Mouse (Mus musculus): Measurements from ENCODE around the gene Pyy.

Pyy gene

DNA sequence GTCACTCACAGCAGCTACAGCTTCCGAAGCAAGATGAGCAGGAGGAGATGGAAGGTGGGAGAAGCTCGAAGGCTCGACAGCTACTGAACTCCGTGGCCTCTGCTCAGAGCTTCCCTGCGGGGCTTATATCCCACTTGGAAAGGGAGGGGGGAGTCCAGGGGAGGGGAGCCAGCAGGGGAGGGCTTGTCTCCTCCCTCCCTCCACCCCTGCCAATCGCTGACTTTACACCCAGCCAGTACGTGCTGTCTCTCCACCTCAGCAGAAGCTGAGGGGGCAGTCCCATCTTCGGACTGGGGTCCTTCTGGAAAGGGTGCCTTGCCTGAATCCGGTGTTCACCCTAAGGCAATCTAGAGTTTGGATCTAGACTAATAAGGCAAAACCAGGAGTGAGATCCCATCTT is at the start of gene Pyy:
Pyy (minus strand) TSS at position 101 of the 400 bp plus-strand sequence.
- DNase-seq (ENCODE audit: low spot score in 2 of 2), result no peak

DNA sequence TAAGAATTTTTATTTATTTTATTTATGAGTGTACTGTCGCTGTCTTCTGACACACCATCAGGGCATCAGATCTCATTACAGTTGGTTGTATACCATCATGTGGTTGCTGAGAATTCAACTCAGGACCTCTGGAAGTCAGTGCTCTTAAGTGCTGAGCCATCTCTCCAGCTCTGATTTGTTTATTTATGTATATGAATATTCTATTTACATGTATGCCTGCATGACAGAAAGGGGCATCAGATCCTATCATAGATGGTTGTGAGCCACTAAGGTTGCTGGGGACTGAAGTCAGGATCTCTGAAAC is 49.1 kb upstream of the Pyy start:
- DNase-seq (ENCODE audit: low spot score in 2 of 2), result no peak

DNA sequence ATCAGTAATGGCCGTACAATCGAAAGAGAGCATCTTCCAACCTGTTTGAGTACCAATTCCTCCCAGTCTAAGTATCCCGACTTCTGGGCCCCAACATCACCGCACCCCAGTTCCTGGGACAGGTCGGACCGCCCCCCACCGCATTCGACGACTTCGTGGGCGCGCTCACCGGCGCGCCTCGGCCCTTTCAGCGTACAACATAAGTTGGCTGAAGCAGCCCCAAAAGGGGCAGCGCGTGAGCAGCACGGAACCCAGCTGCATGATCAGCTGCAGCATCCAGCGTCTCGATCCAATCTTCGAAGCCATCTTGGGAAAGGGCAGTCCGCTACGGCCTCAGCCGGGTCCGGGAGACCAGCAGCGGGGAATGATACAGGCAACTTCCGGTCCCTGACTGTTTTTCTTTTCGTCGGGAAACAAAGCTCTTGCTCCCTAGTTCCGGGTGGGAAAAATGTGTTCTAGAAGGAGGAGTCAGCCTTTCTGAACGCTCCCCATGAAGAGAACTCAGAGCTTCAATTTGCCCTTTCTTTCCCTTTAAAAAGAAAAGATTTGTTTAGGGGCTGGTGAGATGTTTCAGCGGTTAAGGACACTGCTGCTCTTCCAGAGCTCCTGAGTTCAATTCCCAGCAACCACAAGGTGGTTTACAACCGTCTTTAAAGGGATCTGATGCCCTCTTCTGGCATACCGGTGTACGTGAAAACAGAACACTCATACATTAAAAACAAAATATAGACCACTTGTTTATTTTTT is 48.6 kb upstream of the Pyy start, which contains the start of gene Tmem101:
Tmem101 (minus strand) TSS at position 366 of the 747 bp plus-strand sequence.
- peak; percentile 87 to 93 for DNase-seq (ENCODE audit: low spot score in 2 of 2)

DNA sequence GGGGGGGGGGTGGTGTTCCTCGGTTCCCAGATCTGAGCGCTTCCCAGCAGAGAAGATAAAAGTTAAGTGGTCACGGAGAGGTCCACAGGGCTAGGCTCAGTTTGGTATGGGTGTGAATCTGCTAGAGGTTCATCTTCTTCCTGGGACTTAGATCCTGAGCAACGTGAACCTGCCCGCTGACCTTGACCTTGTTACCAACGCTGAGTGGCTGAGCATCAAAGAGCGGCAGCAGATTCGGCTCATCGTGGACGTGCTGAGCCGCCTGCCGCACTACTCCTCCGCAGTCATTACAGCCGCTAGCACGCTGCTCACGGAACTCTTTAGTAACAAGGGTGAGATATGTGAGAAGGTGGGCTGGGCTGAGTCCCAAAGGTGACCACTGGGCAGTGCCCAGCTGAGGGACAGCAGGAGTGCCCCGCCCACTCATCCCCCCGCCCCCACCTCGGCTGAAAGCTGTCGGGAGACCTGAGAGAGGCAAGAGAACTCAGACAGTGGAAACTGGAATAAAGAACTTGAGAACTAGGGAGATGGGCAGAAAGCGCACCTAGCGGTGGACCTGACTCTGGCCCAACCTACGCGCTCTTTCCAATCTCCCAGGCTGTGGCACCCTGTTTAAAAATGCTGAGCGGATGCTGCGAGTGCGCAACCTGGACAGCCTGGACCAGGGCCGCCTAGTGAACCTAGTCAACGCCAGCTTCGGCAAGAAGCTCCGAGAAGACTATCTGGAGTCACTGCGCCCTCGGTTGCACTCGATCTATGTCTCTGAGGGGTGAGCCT is 39.8 kb upstream of the Pyy start:
- no peak for DNase-seq (ENCODE audit: low spot score in 2 of 2)

DNA sequence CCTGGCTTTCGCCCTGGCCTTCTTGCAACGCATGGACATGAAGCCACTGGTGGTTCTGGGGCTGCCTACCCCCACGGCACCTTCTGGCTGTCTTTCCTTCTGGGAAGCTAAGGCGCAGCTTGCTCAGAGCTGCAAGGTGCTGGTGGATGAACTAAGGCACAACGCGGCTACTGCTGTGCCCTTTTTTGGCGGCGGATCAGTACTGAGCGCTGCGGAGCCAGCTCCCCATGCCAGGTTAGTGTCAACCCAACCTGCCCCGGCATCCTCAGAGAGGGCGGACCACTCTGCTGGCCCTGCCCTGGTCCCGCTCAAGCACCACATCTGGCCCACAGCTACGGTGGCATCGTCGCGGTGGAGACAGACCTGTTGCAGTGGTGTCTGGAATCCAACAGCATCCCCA is 38.9 kb upstream of the Pyy start:
- DNase-seq (ENCODE audit: low spot score in 2 of 2), result no peak

DNA sequence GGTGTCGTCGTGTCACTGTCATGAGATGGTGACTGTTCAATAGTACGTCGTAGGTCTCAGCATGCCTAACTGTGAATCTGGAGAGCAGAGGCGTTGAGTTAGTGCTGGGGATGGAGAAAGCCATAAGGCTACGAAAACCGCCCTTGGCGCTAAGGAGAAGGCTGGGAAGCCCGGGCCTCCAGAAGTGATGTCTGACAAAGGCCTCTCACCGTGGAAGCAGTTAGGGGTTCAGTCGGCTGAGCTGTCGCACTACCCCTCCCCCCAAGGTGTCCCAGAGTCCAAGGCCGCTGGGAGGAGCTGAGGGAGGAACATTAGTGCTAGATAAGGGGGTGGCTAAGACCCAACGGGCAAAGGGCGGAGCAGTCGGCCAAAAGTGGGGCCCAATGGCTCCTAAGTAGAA is 38.4 kb upstream of the Pyy start:
- DNase-seq (ENCODE audit: low spot score in 2 of 2), result no peak

DNA sequence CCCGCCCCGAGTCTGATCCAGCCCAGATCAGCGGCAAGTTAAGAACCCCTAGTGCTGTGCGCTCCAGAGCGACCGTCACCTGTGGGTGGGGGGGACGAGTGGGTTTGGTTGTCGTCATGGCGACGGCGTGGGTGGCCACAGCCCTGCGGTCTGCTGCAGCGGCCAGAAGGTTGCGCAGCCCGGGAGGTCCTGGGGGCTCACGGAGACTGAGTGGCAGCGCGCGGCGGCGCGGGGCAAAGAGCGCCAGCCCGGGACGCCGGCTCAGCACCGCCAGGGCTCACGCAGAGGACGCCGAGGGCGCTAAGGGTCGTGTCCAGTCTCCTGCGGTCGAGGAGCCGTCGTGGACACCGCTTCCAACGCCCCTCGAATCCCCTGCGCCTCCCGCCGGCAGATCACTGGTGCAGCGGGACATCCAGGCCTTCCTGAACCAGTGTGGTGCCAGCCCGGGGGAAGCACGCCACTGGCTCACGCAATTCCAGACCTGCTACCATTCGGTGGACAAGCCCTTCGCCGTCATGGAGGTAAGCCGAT is 37.9 kb upstream of the Pyy start, which contains the start of gene Nags:
Nags (plus strand) TSS at position 43 of the 531 bp plus-strand sequence.
- DNase-seq (ENCODE audit: low spot score in 2 of 2), result no peak

DNA sequence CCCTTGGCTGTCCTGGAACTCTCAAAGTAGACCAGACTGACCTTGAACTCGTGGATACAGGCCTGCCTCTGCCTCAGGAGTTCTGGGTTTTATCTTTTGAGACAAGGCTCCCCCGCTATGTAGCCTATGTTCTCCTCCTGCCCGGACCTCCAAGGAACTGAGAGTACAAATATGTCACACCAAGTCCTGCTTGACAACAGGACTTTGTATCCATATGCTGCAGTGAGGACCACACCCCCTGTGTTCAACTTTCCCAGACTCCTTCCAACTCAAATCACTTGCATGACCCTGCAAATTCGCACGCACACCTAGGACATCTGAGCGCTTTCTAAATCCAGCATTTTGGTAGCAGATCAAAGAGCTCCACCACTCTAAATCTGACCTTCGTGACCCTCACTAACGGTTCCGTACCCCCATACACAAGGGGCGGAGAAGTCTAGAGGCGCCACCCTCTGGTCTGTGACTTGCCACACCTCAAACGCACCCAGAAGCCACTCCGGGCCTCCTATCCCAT is 37.4 kb upstream of the Pyy start:
- no peak for DNase-seq (ENCODE audit: low spot score in 2 of 2)

DNA sequence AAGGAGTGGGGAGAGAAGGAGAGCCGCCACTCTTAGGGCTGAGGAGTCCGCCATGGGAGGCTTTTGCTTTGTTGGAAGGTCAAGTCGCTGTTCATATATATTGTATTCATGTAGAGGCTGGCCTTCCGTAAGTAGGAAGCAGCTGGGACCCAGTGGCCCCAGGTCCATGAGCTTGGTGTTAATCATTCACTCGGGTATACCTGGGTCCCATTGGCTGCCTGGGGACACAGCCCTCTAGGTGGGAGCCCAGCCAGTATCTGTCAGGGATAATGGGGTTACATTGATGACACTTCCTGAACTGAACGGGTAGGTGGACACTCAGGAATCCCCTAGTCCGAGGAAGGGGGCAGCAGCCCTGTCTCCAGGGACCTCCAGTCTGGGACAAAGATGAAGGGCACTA is 34.7 kb upstream of the Pyy start:
- no peak for DNase-seq (ENCODE audit: low spot score in 2 of 2)

DNA sequence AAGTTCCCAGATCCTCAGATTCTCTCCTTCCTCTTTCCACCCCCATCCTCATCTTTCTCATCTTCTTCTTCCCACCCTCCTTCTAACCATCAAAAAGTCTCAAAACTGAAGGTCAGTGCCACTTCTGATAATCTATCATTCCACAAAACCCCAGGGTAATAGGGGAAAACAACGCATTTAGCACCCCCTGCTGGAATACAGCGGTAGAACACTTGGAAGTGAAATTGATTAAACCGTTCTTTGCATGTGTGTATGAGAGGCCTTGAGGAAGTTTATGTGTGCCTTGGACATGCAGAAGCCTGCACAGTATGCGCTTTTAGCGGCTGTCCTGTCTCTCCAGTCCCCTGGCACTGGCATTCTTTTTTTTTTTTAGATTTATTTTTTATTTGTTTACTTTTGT is 32.9 kb upstream of the Pyy start:
- DNase-seq (ENCODE audit: low spot score in 2 of 2), result peak; percentile 17 to 40

DNA sequence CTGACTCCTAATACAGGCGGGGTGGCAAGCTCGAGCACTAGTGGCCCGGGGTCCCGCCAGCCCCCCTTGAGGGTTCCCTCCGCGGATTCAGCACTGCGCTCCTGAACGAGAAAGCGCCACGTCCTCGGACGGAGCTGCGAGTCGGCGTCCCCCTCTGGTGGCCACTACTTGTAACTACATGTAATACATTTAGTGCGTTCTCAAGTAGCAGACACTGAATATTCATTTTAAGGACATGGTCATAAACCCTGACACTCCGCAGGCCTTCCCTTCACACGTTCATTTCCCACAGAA is 30.8 kb upstream of the Pyy start:
- peak in 1 of 2 experiments; percentile 47 for DNase-seq (ENCODE audit: low spot score in 2 of 2)

DNA sequence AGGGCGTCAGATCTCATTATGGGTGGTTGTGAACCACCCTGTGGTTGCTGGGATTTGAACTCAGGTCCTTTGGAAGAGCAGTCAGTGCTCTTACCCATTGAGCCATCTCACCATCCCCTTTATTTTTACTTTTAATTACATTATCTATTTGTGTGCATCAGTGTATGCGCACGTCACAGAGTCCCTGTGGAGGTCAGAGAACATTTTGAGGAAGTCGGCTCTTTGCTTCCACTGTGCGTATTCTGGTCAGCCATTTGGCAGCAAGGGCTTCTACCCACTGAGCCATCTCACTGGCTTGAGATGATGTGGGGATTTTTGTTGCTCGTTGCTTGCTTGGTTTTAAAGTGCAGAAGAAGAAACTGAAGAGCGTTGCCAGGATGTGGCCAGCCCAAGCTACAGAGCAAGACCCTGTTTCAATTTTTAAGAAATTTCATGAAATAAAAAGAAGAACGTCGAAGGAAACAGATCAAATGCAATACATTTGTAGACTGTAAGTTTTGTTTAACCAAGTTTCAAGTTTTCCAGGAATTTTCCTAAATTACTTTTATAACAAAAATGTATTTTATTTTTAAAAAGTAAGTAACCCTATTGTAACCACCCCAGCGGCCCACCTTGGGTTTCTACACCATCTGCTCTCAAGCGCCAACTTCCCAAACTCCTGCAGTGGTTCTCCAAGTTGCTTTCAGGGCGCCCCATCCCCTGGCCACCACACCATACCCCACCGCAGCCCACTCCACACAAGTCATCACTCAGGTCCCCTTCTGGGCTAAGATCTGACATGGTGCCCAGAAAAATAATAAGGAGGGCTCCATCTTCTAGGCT is 30.2 kb upstream of the Pyy start:
- no peak for DNase-seq (ENCODE audit: low spot score in 2 of 2)

DNA sequence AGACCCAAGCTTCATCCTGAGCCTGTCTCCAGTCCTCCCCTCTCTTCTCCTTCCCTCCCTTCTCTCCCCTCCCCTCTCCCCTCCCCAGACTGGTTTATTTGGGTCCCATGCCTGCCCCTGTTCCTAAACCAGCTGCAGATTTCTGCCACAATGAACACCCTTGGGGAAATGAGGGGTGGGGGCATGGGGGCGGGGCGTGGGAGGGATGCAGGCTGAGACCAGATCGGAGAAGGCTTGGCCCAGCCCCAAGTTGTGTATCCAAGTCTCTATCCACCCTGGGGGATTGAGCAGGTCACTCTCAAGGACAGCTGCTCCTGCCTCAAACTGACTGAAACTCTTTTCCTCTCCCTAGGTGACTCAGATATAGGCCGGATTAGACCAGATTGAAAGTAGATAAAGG is 26.9 kb upstream of the Pyy start:
- DNase-seq (ENCODE audit: low spot score in 2 of 2), result no peak

DNA sequence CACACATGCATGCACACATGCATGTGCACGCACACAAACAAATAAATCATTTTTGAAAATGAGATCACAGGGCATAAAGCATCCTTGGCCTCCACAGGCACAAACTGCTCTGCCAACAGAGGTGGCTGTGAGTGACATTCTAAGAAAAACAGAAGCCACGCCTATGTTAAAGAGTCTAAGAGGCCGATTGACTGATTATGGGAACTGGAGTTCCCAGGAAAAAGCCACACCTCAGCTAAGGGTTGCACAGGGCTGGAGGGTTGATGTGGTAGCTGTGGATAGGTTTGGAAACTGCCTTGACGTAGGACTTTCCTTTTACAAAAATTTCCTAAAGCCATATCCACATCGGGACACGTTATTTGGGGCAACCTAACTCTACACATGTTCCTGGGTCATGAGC is 9.8 kb upstream of the Pyy start:
- DNase-seq (ENCODE audit: low spot score in 2 of 2), result no peak

DNA sequence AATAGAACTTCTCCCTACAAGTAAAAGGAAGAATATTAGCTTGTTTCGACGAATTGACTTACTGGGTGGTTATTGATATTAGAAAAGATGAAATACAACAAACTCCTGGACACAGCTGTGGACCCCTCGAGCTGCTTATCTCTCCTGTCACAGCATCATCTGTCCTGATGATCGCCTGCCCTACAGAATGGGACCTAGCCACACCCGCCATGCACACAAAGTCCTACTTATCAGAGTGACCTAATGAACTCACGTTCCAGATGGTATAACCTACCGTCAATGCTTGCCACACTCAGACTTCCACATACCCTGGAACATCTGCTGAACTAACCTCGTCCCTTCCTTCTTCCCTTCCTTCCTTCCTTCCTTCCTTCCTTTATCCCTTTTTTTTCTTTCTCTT is 8.6 kb upstream of the Pyy start:
- no peak for DNase-seq (ENCODE audit: low spot score in 2 of 2)

DNA sequence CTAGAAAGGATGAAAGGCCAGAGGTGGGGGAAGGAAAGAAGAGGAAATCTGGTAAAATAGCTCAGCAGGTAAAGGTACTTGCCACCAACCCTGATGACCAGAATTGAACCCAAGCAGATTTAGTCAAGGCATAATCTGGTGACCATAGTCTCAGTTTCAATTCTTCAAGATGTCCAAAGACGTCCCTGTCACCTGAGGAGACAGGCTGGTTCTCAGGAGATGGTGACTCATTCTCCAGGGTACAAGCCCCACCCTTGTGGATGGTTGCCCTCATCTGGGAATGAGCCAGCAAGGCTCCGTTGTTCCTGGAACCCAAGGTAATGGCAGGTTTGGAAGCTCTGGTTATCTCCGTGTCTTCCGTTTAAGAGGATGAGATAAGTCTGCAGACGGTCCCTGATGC is 3.9 kb upstream of the Pyy start:
- no peak for DNase-seq (ENCODE audit: low spot score in 2 of 2)

DNA sequence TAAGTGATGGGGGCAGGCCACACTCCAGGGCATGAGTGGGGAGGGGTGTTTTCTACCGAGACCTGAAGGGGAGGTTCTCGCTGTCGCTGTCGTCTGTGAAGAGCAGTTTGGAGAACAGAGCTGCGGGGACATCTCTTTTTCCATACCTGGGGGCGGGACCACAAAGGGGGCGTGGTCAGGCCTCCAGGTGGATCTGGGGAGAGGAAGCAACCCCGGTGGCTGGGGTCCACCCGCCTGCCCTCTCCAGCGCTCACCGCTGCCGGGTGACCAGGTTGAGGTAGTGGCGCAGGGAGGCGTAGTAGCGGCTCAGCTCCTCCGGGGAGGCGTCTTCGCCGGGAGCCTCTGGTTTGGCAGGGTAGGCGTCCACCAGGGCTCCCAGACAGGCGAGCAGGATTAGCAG is 721 bp downstream of the Pyy start:
- DNase-seq (ENCODE audit: low spot score in 2 of 2), result peak in 1 of 2 experiments; percentile 28

DNA sequence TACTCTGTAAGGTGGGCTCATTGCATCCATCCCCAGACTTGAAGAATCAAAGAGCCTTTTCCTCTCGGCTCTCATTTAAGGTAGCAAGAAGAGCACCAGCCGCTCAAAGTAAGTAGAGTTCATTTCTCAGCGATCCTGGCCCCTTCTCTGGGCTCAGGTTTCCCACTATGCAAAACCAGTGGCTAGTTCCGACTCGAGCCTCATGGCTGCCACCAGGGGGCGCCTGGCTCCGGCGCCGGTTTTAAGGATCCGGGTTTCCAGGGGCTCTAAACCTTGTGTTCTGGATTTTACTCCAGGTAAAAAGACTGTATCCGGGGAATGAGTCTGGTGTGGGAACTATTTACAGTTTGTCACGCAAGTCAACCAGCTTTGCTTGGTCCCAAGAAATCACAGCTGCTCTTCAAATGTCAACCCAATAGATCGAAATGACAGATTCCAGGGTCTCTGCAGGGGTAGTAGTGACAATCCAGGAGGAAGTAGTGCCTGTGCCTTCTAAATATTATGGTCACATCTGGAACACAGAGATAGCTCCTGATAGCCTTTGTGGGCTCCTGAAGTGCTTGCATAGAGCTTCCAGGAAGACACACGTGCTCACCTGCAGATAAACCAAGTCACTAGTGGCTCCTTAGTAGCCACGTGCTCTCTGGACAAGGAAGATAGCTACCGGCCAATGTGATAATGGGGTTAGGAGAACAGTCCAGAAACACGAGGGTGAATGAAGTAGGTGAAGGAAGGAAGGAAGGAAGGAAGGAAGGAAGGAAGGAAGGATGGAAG is 5.0 kb downstream of the Pyy start:
- DNase-seq (ENCODE audit: low spot score in 2 of 2), result peak in 1 of 2 experiments; percentile 29

DNA sequence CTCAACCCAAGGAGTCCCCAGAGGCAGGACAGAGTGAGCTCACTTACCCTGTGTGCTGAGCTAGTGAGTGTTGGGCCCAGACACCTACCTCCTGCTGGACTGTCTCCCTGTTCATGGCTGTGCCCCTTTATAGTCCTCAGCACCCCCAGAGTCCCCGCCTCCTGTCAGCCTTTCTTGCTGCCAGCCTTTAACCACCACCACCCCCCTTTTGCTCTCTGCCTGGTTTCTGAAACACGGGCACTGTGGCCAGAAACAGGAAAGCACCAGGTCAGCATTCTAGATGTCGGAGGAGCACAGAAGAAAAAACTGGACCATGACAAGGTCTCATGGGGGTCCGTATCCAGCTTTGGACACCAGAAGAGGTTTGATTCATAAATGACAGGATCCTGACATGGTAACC is 6.4 kb downstream of the Pyy start, which contains the start of gene Ppy:
Ppy (minus strand) TSS at position 101 of the 400 bp plus-strand sequence.
- no peak for DNase-seq (ENCODE audit: low spot score in 2 of 2)

DNA sequence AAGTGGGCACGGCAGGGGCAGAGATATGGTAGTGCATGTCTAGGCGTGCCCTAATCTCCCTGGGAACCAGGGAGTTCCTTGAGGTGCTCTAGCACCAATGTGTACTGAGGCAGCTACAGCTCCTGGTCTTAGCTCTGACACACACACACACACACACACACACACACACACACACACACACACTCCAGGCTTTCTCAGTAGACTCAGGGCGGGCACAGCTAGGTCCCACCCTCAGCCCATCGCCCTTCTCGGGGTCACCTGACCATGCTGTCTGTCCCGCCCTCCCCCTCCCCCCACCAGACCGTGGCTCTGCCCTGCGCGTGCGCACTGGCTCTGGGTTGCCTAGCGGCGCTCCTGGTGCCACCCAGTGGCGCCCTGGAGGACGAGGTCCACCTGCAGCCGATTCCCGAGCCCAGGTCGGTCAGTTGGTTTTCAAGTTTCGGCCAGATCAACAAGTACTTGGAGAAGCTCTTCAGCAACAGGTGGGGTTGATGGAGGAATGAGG is 10.7 kb downstream of the Pyy start:
- peak; percentile 58 to 71 for DNase-seq (ENCODE audit: low spot score in 2 of 2)

DNA sequence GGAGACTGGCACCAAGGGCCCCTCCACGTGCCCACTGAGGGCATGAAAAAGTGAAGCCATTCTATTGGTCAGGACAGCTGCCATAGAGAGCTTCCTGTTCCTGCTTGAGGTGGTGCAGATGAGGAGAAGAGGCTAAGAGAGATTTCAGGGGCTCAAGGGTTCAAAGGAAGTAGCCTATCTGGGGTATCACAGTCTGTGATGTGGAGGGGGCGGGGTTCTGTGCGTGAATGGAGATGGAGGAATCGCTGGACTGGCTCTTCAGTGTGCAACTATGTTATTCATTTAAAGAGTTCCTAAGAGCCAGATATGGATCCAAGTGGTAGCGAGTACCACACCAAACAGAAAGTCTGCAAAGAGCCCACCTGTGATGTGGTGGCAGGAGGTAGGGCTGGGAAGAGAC is 11.2 kb downstream of the Pyy start:
- DNase-seq (ENCODE audit: low spot score in 2 of 2), result no peak
